Mouse (Mus musculus) layer of hippocampus, adult 2 months (tissue): Measurements from ENCODE around the gene Ankrd22. TPM values are rescaled to one million over a fixed set of nuclear protein-coding genes. Genes with fewer than 3 reads are reported as not detected.

ENCODE experiments used
- DNase-seq, 2 experiments: peaks; one replicate each; pipeline ENCODE4 v3.0.0; 2022; ENCODE audit warnings: low spot score in 2 of 2
- H3K27ac ChIP-seq: fragments of 200-600 bp; 2 replicates; pipeline ENCODE4 v1.8.1; 2022
- H3K4me3 ChIP-seq: fragments of 200-600 bp; 2 replicates; pipeline ENCODE4 v1.8.1; 2022; ENCODE audit warnings: mild to moderate bottlenecking
- CTCF ChIP-seq: fragments of 200-600 bp; conservative IDR thresholded peaks from 2 replicates; pipeline ENCODE4 v1.8.1; 2022; ENCODE audit warnings: antibody characterized with exemption, mild to moderate bottlenecking, moderate library complexity
- total RNA-seq, 2 experiments: library from RNA; stranded (reverse); gene quantifications; 2 replicates each; pipeline ENCODE4 v1.2.3; 2021

Ankrd22 gene
- total RNA-seq, 2 experiments from 2014 or later = not detected

DNA sequence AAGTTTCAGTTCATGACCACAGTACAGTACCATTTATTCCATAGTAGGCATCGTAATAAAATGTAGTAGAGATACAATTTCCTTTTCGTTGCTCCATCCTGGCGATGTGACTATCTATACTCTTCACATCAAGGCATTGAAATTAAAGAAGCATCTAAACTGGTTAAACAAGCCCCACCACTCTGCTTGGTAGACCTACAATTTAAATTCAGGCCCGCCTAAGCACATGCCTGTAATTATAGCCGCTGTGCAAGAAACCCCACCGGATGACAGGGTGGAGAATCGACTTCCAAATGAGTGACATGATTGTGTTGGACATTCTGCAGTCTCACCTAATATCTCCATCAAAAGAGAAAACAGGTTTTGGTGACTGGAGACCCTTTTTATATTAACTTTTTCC lies 64.0 kb downstream of the Ankrd22 start:
- TF ChIP-seq CTCF = no peak
- H3K27ac ChIP-seq = no peak overlapping the region
- no peak overlapping the region for H3K4me3 ChIP-seq
- DNase-seq = no peak

DNA sequence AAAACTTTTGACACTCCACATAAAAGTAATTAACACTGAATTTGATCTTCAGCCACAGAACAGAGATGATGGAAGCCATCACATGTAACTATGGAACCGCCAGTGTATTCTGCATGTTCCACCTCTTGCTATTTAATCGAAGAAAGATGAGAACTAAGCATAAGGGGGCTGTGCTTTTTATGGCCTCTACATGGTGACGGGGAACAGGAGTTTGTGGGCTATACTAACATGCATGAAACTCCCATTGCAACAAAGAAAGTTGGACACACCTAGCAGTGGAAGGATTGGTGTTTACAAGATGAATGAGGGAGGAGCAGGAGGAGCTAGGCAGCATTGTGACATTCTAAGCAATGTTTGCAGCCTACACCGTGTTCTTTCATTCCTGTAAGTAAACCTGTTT lies 65.2 kb downstream of the Ankrd22 start, which contains the start of gene Lipm:
Lipm (plus strand) TSS at position 301 of the 400 bp plus-strand sequence.
- Histone ChIP-seq H3K4me3 (no peak within 1 kb of the TSS), H3K27ac (no peak within 1 kb of the TSS)
- no peak for TF ChIP-seq CTCF
- no peak for DNase-seq

DNA sequence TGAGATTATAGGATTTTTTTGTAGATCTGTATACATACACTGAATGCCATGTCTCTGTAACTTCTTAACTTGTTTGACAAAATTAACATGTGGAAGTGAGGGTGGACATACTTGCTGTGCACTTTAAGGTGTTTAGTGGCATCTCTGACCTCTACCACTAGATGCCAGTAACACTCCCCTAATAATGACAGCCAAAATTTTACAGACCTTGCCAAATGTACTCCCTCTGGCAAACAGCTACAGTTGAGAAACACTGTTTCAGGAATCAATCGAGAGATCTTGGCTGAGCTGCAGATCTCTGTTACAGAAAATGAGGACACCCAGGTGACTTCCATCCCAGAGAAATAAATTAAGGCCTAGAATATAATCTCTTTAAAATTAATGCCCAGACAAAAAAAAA lies 69.6 kb downstream of the Ankrd22 start:
- peak; percentile 50 for TF ChIP-seq CTCF
- Histone ChIP-seq H3K27ac (no peak overlapping the region), H3K4me3 (no peak overlapping the region)
- no peak for DNase-seq

DNA sequence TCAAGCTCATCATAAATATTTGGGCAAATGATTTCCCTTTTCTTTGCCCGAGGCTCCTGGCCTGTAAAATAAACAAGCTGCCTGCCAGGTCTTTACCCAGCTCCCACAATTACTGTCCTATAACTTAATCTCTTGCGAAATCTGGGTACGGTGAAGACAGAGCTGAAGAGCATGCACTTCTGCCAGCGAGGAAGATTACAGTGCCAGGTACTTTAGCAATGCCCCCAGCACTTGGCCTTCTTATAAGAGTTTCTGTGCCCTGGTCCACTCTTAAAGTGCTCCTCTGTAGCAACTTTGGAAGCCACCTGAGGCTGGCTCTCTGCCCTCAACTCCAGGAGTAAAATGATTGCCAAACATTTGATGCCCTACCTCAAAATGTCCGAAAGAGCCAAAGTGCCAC lies 70.5 kb downstream of the Ankrd22 start:
- TF ChIP-seq CTCF = no peak
- no peak overlapping the region for H3K4me3 ChIP-seq
- H3K27ac ChIP-seq = no peak overlapping the region
- no peak for DNase-seq

DNA sequence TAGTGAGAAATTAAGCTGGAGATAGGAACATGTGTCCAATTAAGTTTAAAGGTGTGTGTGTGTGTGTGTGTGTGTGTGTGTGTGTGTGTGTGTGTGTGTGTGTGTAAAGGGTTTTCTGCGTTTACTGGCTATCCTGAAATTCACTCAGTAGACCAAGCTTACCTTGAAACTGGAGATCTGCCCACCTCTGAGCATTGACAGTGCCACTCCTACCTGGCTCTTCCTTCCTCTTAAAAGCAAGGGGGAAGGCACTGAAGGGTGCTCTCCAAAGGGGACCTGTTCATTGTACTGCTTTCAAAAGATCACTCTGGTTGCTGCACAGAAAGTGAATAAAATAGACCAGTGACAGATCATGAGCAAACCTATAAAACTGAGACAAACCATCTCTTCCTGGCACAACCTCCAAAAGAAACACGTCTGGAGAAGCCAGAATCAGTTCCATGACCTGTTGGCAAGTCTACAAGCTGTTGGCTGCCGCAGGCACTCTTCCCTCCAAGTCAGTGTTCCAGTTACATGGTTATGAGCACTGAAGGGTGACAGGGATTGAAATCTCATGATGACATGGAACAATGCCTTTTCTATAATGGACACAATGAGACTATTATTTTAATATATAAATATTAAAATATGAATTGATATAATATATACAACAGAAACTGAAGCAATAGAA lies 76.7 kb downstream of the Ankrd22 start:
- Histone ChIP-seq H3K4me3 (no peak overlapping the region), H3K27ac (no peak overlapping the region)
- no peak for DNase-seq
- TF ChIP-seq CTCF = no peak

DNA sequence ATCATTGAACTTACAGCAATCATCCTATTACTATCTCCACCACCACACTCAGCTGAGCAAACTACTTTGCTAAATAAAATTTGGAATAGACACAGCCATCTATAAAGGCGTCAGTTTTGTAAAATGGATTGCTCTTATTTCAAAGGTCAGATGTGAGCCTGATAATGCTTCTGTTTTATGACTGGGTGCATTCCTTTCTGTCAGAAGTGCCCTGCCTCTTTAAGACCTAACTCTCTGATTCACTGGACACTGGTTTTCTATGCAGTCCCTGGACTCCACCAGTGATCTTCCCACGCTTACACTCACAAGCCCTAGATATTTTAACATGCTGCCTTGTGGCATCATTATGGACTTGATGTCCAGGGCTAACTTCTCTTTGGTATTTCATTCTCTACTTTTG lies 87.7 kb downstream of the Ankrd22 start:
- H3K27ac ChIP-seq = no peak overlapping the region
- no peak for DNase-seq
- TF ChIP-seq CTCF = no peak

DNA sequence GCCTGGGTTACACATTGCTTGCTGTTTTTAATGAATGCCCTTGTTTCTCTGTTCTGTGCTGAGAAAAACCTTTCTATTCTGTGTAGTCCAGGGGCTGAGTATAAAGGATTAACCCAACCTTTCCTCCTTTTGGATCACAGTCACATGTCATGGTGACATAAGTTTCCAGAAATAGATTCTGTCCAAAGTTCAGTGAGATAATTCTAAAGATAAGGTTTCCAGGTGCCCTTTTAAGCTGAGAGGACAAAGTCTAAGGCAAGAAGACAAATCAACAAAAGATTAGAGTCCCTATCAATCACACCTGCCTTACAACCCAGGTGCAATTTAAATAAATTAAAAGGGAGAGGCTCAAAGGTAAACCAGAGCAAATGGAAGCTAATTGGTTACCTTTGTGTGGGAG lies 91.6 kb downstream of the Ankrd22 start:
- no peak overlapping the region for H3K27ac ChIP-seq

More for the DNA sequence above, 87.7 kb downstream of the Ankrd22 start:
- H3K4me3 ChIP-seq = no peak overlapping the region

More for the DNA sequence above, 91.6 kb downstream of the Ankrd22 start:
- TF ChIP-seq CTCF = no peak
- no peak for DNase-seq
- H3K4me3 ChIP-seq = no peak overlapping the region

Other genes starting within 250 kb of the Ankrd22 start
- not detected for gene Lipf, start 204.9 kb downstream of the Ankrd22 start, total RNA-seq
- not detected for gene Lipk, start 157.8 kb downstream of the Ankrd22 start, total RNA-seq
- gene Lipn, start 98.7 kb downstream of the Ankrd22 start, total RNA-seq = not detected
- gene Lipm, start 65.1 kb downstream of the Ankrd22 start, total RNA-seq = under 1 TPM in 1 of 2 experiments, not detected in 1; 0.12 TPM
- 10 to 100 TPM; 20.0 to 21.1 TPM for gene Stambpl1, start 26.2 kb upstream of the Ankrd22 start, total RNA-seq
- gene Acta2, start 89.5 kb upstream of the Ankrd22 start, total RNA-seq = 10 to 100 TPM; 12.2 to 18.3 TPM
- gene Fas, start 124.6 kb upstream of the Ankrd22 start, total RNA-seq = 1 to 10 TPM; 1.5 to 2.9 TPM